Mouse (Mus musculus) olfactory bulb, adult 2 months (tissue): ENCODE data around the gene Mrc1.

Experiments
- CTCF ChIP-seq: fragments of 200-500 bp; IDR thresholded peaks from 2 replicates; pipeline ENCODE4 v1.5.1; 2012; ENCODE audit warnings: low read depth, mild to moderate bottlenecking, low read length, moderate library complexity; ENCODE audit not compliant: insufficient read depth
- POLR2A ChIP-seq: fragments of 200-500 bp; IDR thresholded peaks from 2 replicates; pipeline ENCODE4 v1.6.1; 2012; ENCODE audit warnings: mild to moderate bottlenecking, low read depth, low read length, moderate library complexity; ENCODE audit not compliant: insufficient read depth

GRCm38 (mm10) chr2:14232897-14233296, 3.7 kb downstream of the Mrc1 start:
- TF ChIP-seq CTCF (no peak), POLR2A (no peak)
